Mouse (Mus musculus): Measurements from ENCODE around the gene Cyld. TPM values are rescaled to one million over a fixed set of nuclear protein-coding genes. Genes with fewer than 3 reads are reported as not detected.
"Not testable (repeated sequence)": the region's sequence is repeated elsewhere in the genome, so short reads cannot be mapped to it uniquely, and the experiment has no call there.

The Cyld gene
- polyA plus RNA-seq, 1 experiment from 2014 or later = 15.8 TPM

- Histone ChIP-seq H3K4me1 (no peaks in the 10 kb centered on the region), H3K27ac (no peak overlapping the region), H3K9ac (no peak overlapping the region), H3K27me3 (no peaks in the 10 kb centered on the region; the same call in 1 of the 2 replicates), H3K36me3 (no peaks in the 10 kb centered on the region), H3K4me3 (no peak overlapping the region), H3K4me2 (no peak overlapping the region), H3K9me3 (no peaks in the 10 kb centered on the region)
- no peak for ATAC-seq (ENCODE audit: borderline replicate concordance, extremely low read depth, low FRiP score, low TSS enrichment)
- WGBS = 69% methylated on average over 12 of the region's 12 CpGs
These were observed 65.2 kb downstream of the Cyld start for GRCm38 (mm10) chr8:88761980-88762379.

- H3K36me3 ChIP-seq = no peaks in the 10 kb centered on the region
- no peak overlapping the region for H3K27ac ChIP-seq
- H3K9ac ChIP-seq = no peak overlapping the region
- no peak overlapping the region for H3K4me3 ChIP-seq
- no peaks in the 10 kb centered on the region; the same call in 1 of the 2 replicates for H3K9me3 ChIP-seq
- no peak overlapping the region for H3K4me2 ChIP-seq
- WGBS = 68% methylated on average over 7 of the region's 7 CpGs
- no peaks in the 10 kb centered on the region for H3K27me3 ChIP-seq
- H3K4me1 ChIP-seq = peaks cover 6% of the 10 kb centered on the region; the same call in 1 of the 2 replicates
- no peak for ATAC-seq (ENCODE audit: borderline replicate concordance, extremely low read depth, low FRiP score, low TSS enrichment)
These were observed 74.4 kb downstream of the Cyld start for GRCm38 (mm10) chr8:88771241-88771640.

GRCm38 (mm10) chr8:88774593-88775297 lies 77.9 kb downstream of the Cyld start:
- peaks cover 6% of the 10 kb centered on the region; the same call in 1 of the 2 replicates for H3K4me1 ChIP-seq
- no peak overlapping the region for H3K27ac ChIP-seq
- no peak for ATAC-seq (ENCODE audit: borderline replicate concordance, extremely low read depth, low FRiP score, low TSS enrichment)
- no peak overlapping the region for H3K4me2 ChIP-seq
- no peaks in the 10 kb centered on the region for H3K27me3 ChIP-seq
- no peaks in the 10 kb centered on the region for H3K9me3 ChIP-seq
- H3K36me3 ChIP-seq = no peaks in the 10 kb centered on the region
- no peak overlapping the region for H3K9ac ChIP-seq
- WGBS = 49% methylated on average over 19 of the region's 19 CpGs
- no peak overlapping the region for H3K4me3 ChIP-seq

- Histone ChIP-seq H3K27ac (no peak overlapping the region), H3K4me3 (no peak overlapping the region), H3K9me3 (no peaks in the 10 kb centered on the region), H3K27me3 (no peaks in the 10 kb centered on the region), H3K4me1 (peaks cover 6% of the 10 kb centered on the region; the same call in 1 of the 2 replicates), H3K4me2 (no peak overlapping the region), H3K36me3 (no peaks in the 10 kb centered on the region), H3K9ac (no peak overlapping the region)
- ATAC-seq (ENCODE audit: borderline replicate concordance, extremely low read depth, low FRiP score, low TSS enrichment) = no peak
- WGBS = 72% methylated on average over 7 of the region's 7 CpGs
These were observed 78.4 kb downstream of the Cyld start for GRCm38 (mm10) chr8:88775298-88775646.

- no peak overlapping the region for H3K9ac ChIP-seq
- no peaks in the 10 kb centered on the region for H3K27me3 ChIP-seq
- H3K27ac ChIP-seq = no peak overlapping the region
- no peak overlapping the region for H3K4me3 ChIP-seq
- H3K36me3 ChIP-seq = no peaks in the 10 kb centered on the region
- 58% methylated on average over 3 of the region's 3 CpGs for WGBS
- peak; percentile 70; the same call in 1 of the 2 replicates for ATAC-seq (ENCODE audit: borderline replicate concordance, extremely low read depth, low FRiP score, low TSS enrichment)
- H3K4me1 ChIP-seq = no peaks in the 10 kb centered on the region; the same call in 1 of the 2 replicates
- no peak overlapping the region for H3K4me2 ChIP-seq
- no peaks in the 10 kb centered on the region for H3K9me3 ChIP-seq
These were observed 83.3 kb downstream of the Cyld start for GRCm38 (mm10) chr8:88780142-88780541.

- no peak overlapping the region for H3K27ac ChIP-seq
- no peaks in the 10 kb centered on the region for H3K9me3 ChIP-seq
- no peak overlapping the region for H3K4me3 ChIP-seq
- no peak for ATAC-seq (ENCODE audit: borderline replicate concordance, extremely low read depth, low FRiP score, low TSS enrichment)
- no peak overlapping the region for H3K9ac ChIP-seq
- H3K27me3 ChIP-seq = no peaks in the 10 kb centered on the region
- H3K4me2 ChIP-seq = no peak overlapping the region
- WGBS = 63% methylated on average over 5 of the region's 5 CpGs
- no peaks in the 10 kb centered on the region for H3K4me1 ChIP-seq
- H3K36me3 ChIP-seq = no peaks in the 10 kb centered on the region
These were observed 84.5 kb downstream of the Cyld start for GRCm38 (mm10) chr8:88781283-88781682.

GRCm38 (mm10) chr8:88783722-88784121 lies 86.9 kb downstream of the Cyld start:
- ATAC-seq (ENCODE audit: borderline replicate concordance, extremely low read depth, low FRiP score, low TSS enrichment) = no peak
- Histone ChIP-seq H3K4me3 (no peak overlapping the region), H3K27me3 (no peaks in the 10 kb centered on the region), H3K9me3 (no peaks in the 10 kb centered on the region), H3K4me2 (no peak overlapping the region), H3K36me3 (no peaks in the 10 kb centered on the region), H3K9ac (no peak overlapping the region), H3K27ac (no peak overlapping the region), H3K4me1 (no peaks in the 10 kb centered on the region)
- WGBS = 81% methylated on average over 1 of the region's 1 CpGs

- H3K4me2 ChIP-seq; H3K27me3 ChIP-seq; H3K4me1 ChIP-seq; H3K9ac ChIP-seq; H3K9me3 ChIP-seq; ATAC-seq (ENCODE audit: borderline replicate concordance, extremely low read depth, low FRiP score, low TSS enrichment); H3K36me3 ChIP-seq; H3K27ac ChIP-seq; H3K4me3 ChIP-seq: not testable (repeated sequence)
- 68% methylated on average over 3 of the region's 3 CpGs for WGBS
These were observed 91.5 kb downstream of the Cyld start for GRCm38 (mm10) chr8:88788335-88788734.

GRCm38 (mm10) chr8:88792691-88793323 lies 96.0 kb downstream of the Cyld start:
- H3K9me3 ChIP-seq = no peaks in the 10 kb centered on the region
- WGBS = 59% methylated on average over 8 of the region's 8 CpGs
- no peak for ATAC-seq (ENCODE audit: borderline replicate concordance, extremely low read depth, low FRiP score, low TSS enrichment)
- H3K27me3 ChIP-seq = no peaks in the 10 kb centered on the region
- H3K9ac ChIP-seq = no peak overlapping the region
- H3K36me3 ChIP-seq = no peaks in the 10 kb centered on the region
- no peak overlapping the region for H3K4me3 ChIP-seq
- no peak overlapping the region for H3K27ac ChIP-seq
- no peak overlapping the region for H3K4me2 ChIP-seq
- H3K4me1 ChIP-seq = no peaks in the 10 kb centered on the region

GRCm38 (mm10) chr8:88793324-88793722 lies 96.5 kb downstream of the Cyld start:
- no peak for ATAC-seq (ENCODE audit: borderline replicate concordance, extremely low read depth, low FRiP score, low TSS enrichment)
- Histone ChIP-seq H3K36me3 (no peaks in the 10 kb centered on the region), H3K4me2 (no peak overlapping the region), H3K27me3 (no peaks in the 10 kb centered on the region), H3K27ac (no peak overlapping the region), H3K9me3 (no peaks in the 10 kb centered on the region), H3K9ac (no peak overlapping the region), H3K4me1 (no peaks in the 10 kb centered on the region), H3K4me3 (no peak overlapping the region)
- WGBS = 70% methylated on average over 9 of the region's 9 CpGs

- Histone ChIP-seq H3K4me3 (no peak overlapping the region), H3K27ac (no peak overlapping the region), H3K4me1 (no peaks in the 10 kb centered on the region), H3K4me2 (no peak overlapping the region), H3K36me3 (no peaks in the 10 kb centered on the region), H3K27me3 (no peaks in the 10 kb centered on the region), H3K9ac (no peak overlapping the region), H3K9me3 (no peaks in the 10 kb centered on the region)
- 88% methylated on average over 24 of the region's 24 CpGs for WGBS
- ATAC-seq (ENCODE audit: borderline replicate concordance, extremely low read depth, low FRiP score, low TSS enrichment) = no peak
These were observed 97.2 kb downstream of the Cyld start for GRCm38 (mm10) chr8:88793746-88794614.

GRCm38 (mm10) chr8:88794615-88794907 lies 97.7 kb downstream of the Cyld start:
- Histone ChIP-seq H3K27me3 (no peaks in the 10 kb centered on the region), H3K9me3 (no peaks in the 10 kb centered on the region)
- WGBS = 67% methylated on average over 7 of the region's 7 CpGs

More at GRCm38 (mm10) chr8:88794615-88794907, 97.7 kb downstream of the Cyld start:
- Histone ChIP-seq H3K4me2 (no peak overlapping the region), H3K27ac (no peak overlapping the region), H3K36me3 (no peaks in the 10 kb centered on the region), H3K4me3 (no peak overlapping the region), H3K9ac (no peak overlapping the region), H3K4me1 (no peaks in the 10 kb centered on the region)
- no peak for ATAC-seq (ENCODE audit: borderline replicate concordance, extremely low read depth, low FRiP score, low TSS enrichment)
